Mouse (Mus musculus) ES-E14 (cell line): ENCODE data around the gene Dixdc1. TPM values are rescaled to one million over a fixed set of nuclear protein-coding genes. Genes with fewer than 3 reads are reported as not detected.
A peak's percentile ranks its signal among the peaks of the same experiment; 100 is the strongest.

Experiments used
- DNase-seq: peaks from one replicate; pipeline ENCODE4 v3.0.0-alpha.2; 2013; ENCODE audit warnings: low read depth, low spot score
- H3K27ac ChIP-seq: 2 replicates; pipeline ENCODE4 v1.5.1; 2012; ENCODE audit warnings: low read depth, mild to moderate bottlenecking, low read length, moderate library complexity, mixed read lengths; ENCODE audit not compliant: poor library complexity, insufficient read depth, severe bottlenecking
- H3K36me3 ChIP-seq: 2 replicates; pipeline ENCODE4 v1.6.1; 2012; ENCODE audit warnings: mild to moderate bottlenecking, low read length, moderate library complexity, mixed read lengths; ENCODE audit not compliant: control insufficient read depth, poor library complexity, insufficient read depth, severe bottlenecking
- H3K4me1 ChIP-seq, 2 experiments: fragments of 150-350 bp in 1 of 2; sonication (generic) in 1 of 2; 2 replicates each; pipeline ENCODE4 v1.6.1; 2012; ENCODE audit warnings: low read length in 2 of 2, mild to moderate bottlenecking in 1 of 2, mixed read lengths in 1 of 2; ENCODE audit not compliant: control insufficient read depth in 2 of 2, insufficient read depth in 2 of 2, poor library complexity in 1 of 2
- H3K4me3 ChIP-seq, 2 experiments: fragments of 150-350 bp in 1 of 2; sonication (generic) in 1 of 2; 2 replicates each; pipeline ENCODE4 v1.5.1; 2012; ENCODE audit warnings: low read length in 2 of 2, low read depth in 1 of 2, mild to moderate bottlenecking in 1 of 2, mixed read lengths in 1 of 2; ENCODE audit not compliant: insufficient read depth in 1 of 2, poor library complexity in 1 of 2, severe bottlenecking in 1 of 2
- H3K9ac ChIP-seq: 2 replicates; pipeline ENCODE4 v1.6.1; 2012; ENCODE audit warnings: low read depth, mild to moderate bottlenecking, low read length, mixed read lengths; ENCODE audit not compliant: poor library complexity, insufficient read depth, severe bottlenecking
- H3K9me3 ChIP-seq: fragments of 150-350 bp; sonication (generic); 2 replicates; pipeline ENCODE4 v1.6.1; 2012; ENCODE audit warnings: low read depth, mild to moderate bottlenecking, low read length; ENCODE audit not compliant: control insufficient read depth, insufficient read depth
- CHD2 ChIP-seq: IDR thresholded peaks from 2 replicates; pipeline ENCODE4 v1.6.1; 2014; ENCODE audit warnings: mild to moderate bottlenecking, low read depth, low read length, inconsistent platforms
- HCFC1 ChIP-seq: IDR thresholded peaks from 2 replicates; pipeline ENCODE4 v1.6.1; 2012; ENCODE audit warnings: low read length, inconsistent platforms, borderline replicate concordance; ENCODE audit not compliant: insufficient read depth
- MAFK ChIP-seq: IDR thresholded peaks from 2 replicates; pipeline ENCODE4 v1.6.1; 2014; ENCODE audit warnings: mild to moderate bottlenecking, low read depth, low read length, inconsistent platforms; ENCODE audit not compliant: insufficient read depth
- ZC3H11A ChIP-seq: IDR thresholded peaks from 2 replicates; pipeline ENCODE4 v1.6.1; 2012; ENCODE audit warnings: low read depth, mild to moderate bottlenecking, inconsistent platforms, low read length, borderline replicate concordance
- ZNF384 ChIP-seq: IDR thresholded peaks from 2 replicates; pipeline ENCODE4 v1.6.1; 2012; ENCODE audit warnings: low read depth, low read length, inconsistent platforms
- in situ Hi-C, 2 experiments: fragments of 600-800 bp; cut with MboI; formaldehyde crosslinking; loops; one replicate each; pipeline ENCODE4 v1.15.1; 2025; ENCODE audit warnings: low sequenced_read_pairs in 2 of 2, inconsistent platforms in 1 of 2; ENCODE audit not compliant: unreplicated experiment in 2 of 2
- total RNA-seq: library from RNA; depleted of rRNA; stranded (reverse); fragments of 300-350 nt; gene quantifications from 2 replicates; pipeline ENCODE4 v1.2.3, GENCODE M21; 2012

The Dixdc1 gene
- total RNA-seq, 1 experiment, result 4.1 TPM

- Histone ChIP-seq H3K9me3 (no peaks in the 10 kb centered on the region), H3K27ac (no peak within 1 kb of the TSS), H3K4me1 (0 out of 4 replicates have a peak, but pooled peaks cover 0 to 2% of the 10 kb centered on the region in 2 experiments), H3K9ac (peak within 1 kb of the TSS; percentile 88), H3K36me3 (peaks cover 4% of the 10 kb centered on the region; the same call in 1 of the 2 replicates), H3K4me3 (peak within 1 kb of the TSS; percentile 82 to 87)
- TF ChIP-seq ZC3H11A, result no peak
- no peak for TF ChIP-seq ZNF384
- TF ChIP-seq MAFK, result no peak
- no peak for TF ChIP-seq HCFC1
- no peak for TF ChIP-seq CHD2
- no peak for DNase-seq
- in situ Hi-C loops, result no loop called here
Measured at GRCm38 (mm10) chr9:50774991-50775612, 35.8 kb upstream of the Dixdc1 start, which contains the start of the genes Alg9 and 1110032A03Rik. TSS of gene Alg9 (plus strand) at chr9:50775019. TSS of gene 1110032A03Rik (minus strand) at chr9:50775520.

- Histone ChIP-seq H3K9me3 (no peaks in the 10 kb centered on the region), H3K4me1 (peaks cover 0 to 2% of the 10 kb centered on the region in 2 experiments; a peak in 1 of 4 replicates), H3K36me3 (peaks cover 4% of the 10 kb centered on the region; the same call in 1 of the 2 replicates), H3K27ac (no peak overlapping the region), H3K4me3 (no peak overlapping the region), H3K9ac (no peak overlapping the region)
- DNase-seq, result no peak
- in situ Hi-C loops, result no loop called here
- no peak for TF ChIP-seq ZNF384
- no peak for TF ChIP-seq CHD2
- no peak for TF ChIP-seq MAFK
- no peak for TF ChIP-seq ZC3H11A
- TF ChIP-seq HCFC1, result no peak
Measured at GRCm38 (mm10) chr9:50774026-50774462, 34.7 kb upstream of the Dixdc1 start.

GRCm38 (mm10) chr9:50770011-50770410, 30.7 kb upstream of the Dixdc1 start:
- TF ChIP-seq HCFC1 (no peak), MAFK (no peak), ZNF384 (no peak), ZC3H11A (no peak), CHD2 (no peak)
- H3K9me3 ChIP-seq, result no peaks in the 10 kb centered on the region
- 0 out of 2 replicates have a peak, but pooled peaks cover 2% of the 10 kb centered on the region for H3K36me3 ChIP-seq
- DNase-seq, result no peak
- H3K9ac ChIP-seq, result no peak overlapping the region
- H3K4me1 ChIP-seq, result peaks cover 0 to 2% of the 10 kb centered on the region in 2 experiments; a peak in 1 of 4 replicates
- in situ Hi-C loops, result no loop called here
- no peak overlapping the region for H3K4me3 ChIP-seq
- no peak overlapping the region for H3K27ac ChIP-seq

- in situ Hi-C loops, result no loop called here
- no peaks in the 10 kb centered on the region for H3K9me3 ChIP-seq
- peak; percentile 98 for DNase-seq
- peak within 1 kb of the TSS; percentile 87 for H3K27ac ChIP-seq
- peak; percentile 84 for TF ChIP-seq HCFC1
- no peak for TF ChIP-seq ZNF384
- 0 out of 2 replicates have a peak, but pooled peaks have one; percentile 4 for TF ChIP-seq ZC3H11A
- TF ChIP-seq CHD2, result no peak
- no peak for TF ChIP-seq MAFK
- H3K9ac ChIP-seq, result peak within 1 kb of the TSS; percentile 92
- no peaks in the 10 kb centered on the region; a peak in 1 of 4 replicates for H3K4me1 ChIP-seq
- H3K36me3 ChIP-seq, result 0 out of 2 replicates have a peak, but pooled peaks cover 2% of the 10 kb centered on the region
- peak within 1 kb of the TSS; percentile 84 to 85 for H3K4me3 ChIP-seq
Measured at GRCm38 (mm10) chr9:50768107-50769002, 29.0 kb upstream of the Dixdc1 start, which contains the start of gene Fdxacb1. TSS of gene Fdxacb1 (plus strand) at chr9:50768236.
